Mouse (Mus musculus) forebrain, embryonic 16.5 days (tissue): ENCODE measurements around the gene Megf8. TPM values are rescaled to one million over a fixed set of nuclear protein-coding genes. Genes with fewer than 3 reads are reported as not detected.
"Not testable (repeated sequence)": the region's sequence is repeated elsewhere in the genome, so short reads cannot be mapped to it uniquely, and the experiment has no call there.

Experiments
- ATAC-seq: fragments of 200-750 bp; cut with Nextera tagmentation; 2 replicates; pipeline ENCODE4 v1.8.0; 2017; ENCODE audit warnings: mild to moderate bottlenecking, moderate library complexity
- H3K27ac ChIP-seq: fragments of 300-500 bp; sonication (generic); 2 replicates; pipeline ENCODE4 v1.5.1; 2014; ENCODE audit warnings: low read length, control low read depth
- H3K27me3 ChIP-seq: fragments of 300-500 bp; sonication (generic); replicated peaks from 2 replicates; pipeline ENCODE4 v1.6.1; 2014; ENCODE audit warnings: low read length; ENCODE audit not compliant: control insufficient read depth, insufficient read depth
- H3K36me3 ChIP-seq: fragments of 300-500 bp; sonication (generic); 2 replicates; pipeline ENCODE4 v1.6.1; 2014; ENCODE audit not compliant: control insufficient read depth, insufficient read depth
- H3K4me1 ChIP-seq: fragments of 300-500 bp; sonication (generic); replicated peaks from 2 replicates; pipeline ENCODE4 v1.6.1; 2014; ENCODE audit warnings: low read length; ENCODE audit not compliant: control insufficient read depth, insufficient read depth
- H3K4me2 ChIP-seq: fragments of 300-500 bp; sonication (generic); 2 replicates; pipeline ENCODE4 v1.6.1; 2014; ENCODE audit warnings: mild to moderate bottlenecking, low read length, control low read depth
- H3K4me3 ChIP-seq: fragments of 300-500 bp; sonication (generic); replicated peaks from 2 replicates; pipeline ENCODE4 v1.5.1; 2014; ENCODE audit warnings: mild to moderate bottlenecking, low read length, control low read depth
- H3K9ac ChIP-seq: fragments of 300-500 bp; sonication (generic); replicated peaks from 2 replicates; pipeline ENCODE4 v1.6.1; 2014; ENCODE audit warnings: low read depth, low read length, control low read depth
- H3K9me3 ChIP-seq: fragments of 300-500 bp; sonication (generic); 2 replicates; pipeline ENCODE4 v1.6.1; 2016; ENCODE audit warnings: low read length; ENCODE audit not compliant: control insufficient read depth
- WGBS: fragments of 180-500 bp; shearing (Covaris S2); extraction: QIAGEN DNeasy Blood & Tissue Kit; methylation state at CpG from one replicate; pipeline ENCODE4 v1.1.7; 2014; 5-methylcytosine and 5-hydroxymethylcytosine counted together
- polyA plus RNA-seq: library from polyadenylated mRNA; unstranded; fragments of >200 nt; fragmentation: Nextera tagmentation; extraction: Ambion mirVana; gene quantifications from 2 replicates; pipeline ENCODE4 v1.2.1, GENCODE M21; 2015

The Megf8 gene
- polyA plus RNA-seq, 1 experiment from 2014 or later = 25.0 TPM

- 9% methylated on average over 21 of the region's 21 CpGs for WGBS
- Histone ChIP-seq H3K36me3 (no peaks in the 10 kb centered on the region), H3K27ac (peak overlapping the region; percentile 89), H3K27me3 (peaks cover 28% of the 10 kb centered on the region), H3K4me3 (peak overlapping the region; percentile 86), H3K4me2 (peak overlapping the region; percentile 99), H3K9ac (peak overlapping the region; percentile 86), H3K4me1 (peaks cover 38% of the 10 kb centered on the region), H3K9me3 (no peaks in the 10 kb centered on the region)
- no peak for ATAC-seq
These were observed 559 bp downstream of the Megf8 start for GRCm38 (mm10) chr7:25317446-25317999.

- no peak for ATAC-seq
- Histone ChIP-seq H3K27me3 (no peaks in the 10 kb centered on the region), H3K27ac (no peak overlapping the region), H3K4me2 (no peak overlapping the region), H3K36me3 (no peaks in the 10 kb centered on the region), H3K4me1 (peaks cover 19% of the 10 kb centered on the region), H3K9me3 (no peaks in the 10 kb centered on the region), H3K9ac (no peak overlapping the region), H3K4me3 (no peak overlapping the region)
- 13% methylated on average over 6 of the region's 6 CpGs for WGBS
These were observed 5.1 kb downstream of the Megf8 start for GRCm38 (mm10) chr7:25322058-25322484.

GRCm38 (mm10) chr7:25323219-25323618 lies 6.3 kb downstream of the Megf8 start:
- no peak overlapping the region for H3K4me2 ChIP-seq
- H3K27me3 ChIP-seq = no peaks in the 10 kb centered on the region
- ATAC-seq = no peak
- no peaks in the 10 kb centered on the region for H3K36me3 ChIP-seq
- 92% methylated on average over 2 of the region's 2 CpGs for WGBS
- H3K4me1 ChIP-seq = peaks cover 9% of the 10 kb centered on the region
- no peak overlapping the region for H3K27ac ChIP-seq
- no peak overlapping the region for H3K9ac ChIP-seq
- no peak overlapping the region for H3K4me3 ChIP-seq
- no peaks in the 10 kb centered on the region for H3K9me3 ChIP-seq

GRCm38 (mm10) chr7:25325431-25325830 lies 8.5 kb downstream of the Megf8 start:
- not testable (repeated sequence) for H3K4me3 ChIP-seq, H3K9me3 ChIP-seq

GRCm38 (mm10) chr7:25326233-25326632 lies 9.3 kb downstream of the Megf8 start:
- Histone ChIP-seq H3K4me2 (no peak overlapping the region), H3K27me3 (no peaks in the 10 kb centered on the region), H3K36me3 (peaks cover 7% of the 10 kb centered on the region), H3K9ac (no peak overlapping the region), H3K4me3 (no peak overlapping the region), H3K4me1 (peaks cover 9% of the 10 kb centered on the region), H3K9me3 (no peaks in the 10 kb centered on the region), H3K27ac (no peak overlapping the region)
- no peak for ATAC-seq
- 92% methylated on average over 8 of the region's 8 CpGs for WGBS

More at GRCm38 (mm10) chr7:25325431-25325830, 8.5 kb downstream of the Megf8 start:
- H3K4me2 ChIP-seq, H3K27ac ChIP-seq, H3K4me1 ChIP-seq, ATAC-seq, H3K27me3 ChIP-seq, H3K36me3 ChIP-seq, H3K9ac ChIP-seq: not testable (repeated sequence)
- WGBS = 84% methylated on average over 6 of the region's 6 CpGs

GRCm38 (mm10) chr7:25333596-25334307 lies 16.8 kb downstream of the Megf8 start:
- Histone ChIP-seq H3K27me3 (no peaks in the 10 kb centered on the region), H3K4me2 (no peak overlapping the region), H3K4me1 (no peaks in the 10 kb centered on the region), H3K4me3 (no peak overlapping the region), H3K9ac (no peak overlapping the region), H3K36me3 (peaks cover 22% of the 10 kb centered on the region), H3K9me3 (no peaks in the 10 kb centered on the region), H3K27ac (no peak overlapping the region)
- peak; percentile 63 for ATAC-seq
- WGBS = 38% methylated on average over 16 of the region's 16 CpGs

GRCm38 (mm10) chr7:25334472-25334871 lies 17.5 kb downstream of the Megf8 start:
- Histone ChIP-seq H3K9me3 (no peaks in the 10 kb centered on the region), H3K36me3 (peaks cover 22% of the 10 kb centered on the region), H3K4me1 (no peaks in the 10 kb centered on the region), H3K27ac (no peak overlapping the region), H3K4me2 (no peak overlapping the region), H3K27me3 (no peaks in the 10 kb centered on the region), H3K4me3 (no peak overlapping the region), H3K9ac (no peak overlapping the region)
- ATAC-seq = no peak
- 81% methylated on average over 12 of the region's 12 CpGs for WGBS

GRCm38 (mm10) chr7:25339329-25339728 lies 22.4 kb downstream of the Megf8 start:
- H3K9ac ChIP-seq = no peak overlapping the region
- H3K4me3 ChIP-seq = no peak overlapping the region
- no peak overlapping the region for H3K27ac ChIP-seq
- ATAC-seq = no peak
- peaks cover 3% of the 10 kb centered on the region; the same call in 1 of the 2 replicates for H3K4me1 ChIP-seq
- no peaks in the 10 kb centered on the region for H3K9me3 ChIP-seq
- no peaks in the 10 kb centered on the region for H3K27me3 ChIP-seq
- 91% methylated on average over 9 of the region's 9 CpGs for WGBS
- no peak overlapping the region for H3K4me2 ChIP-seq
- H3K36me3 ChIP-seq = peaks cover 8% of the 10 kb centered on the region

- 72% methylated on average over 20 of the region's 20 CpGs for WGBS
- Histone ChIP-seq H3K27me3 (no peaks in the 10 kb centered on the region), H3K27ac (no peak overlapping the region), H3K9ac (no peak overlapping the region), H3K36me3 (peaks cover 2% of the 10 kb centered on the region; the same call in 1 of the 2 replicates), H3K4me1 (peaks cover 3% of the 10 kb centered on the region; the same call in 1 of the 2 replicates), H3K9me3 (no peaks in the 10 kb centered on the region), H3K4me3 (no peak overlapping the region), H3K4me2 (no peak overlapping the region)
- peak; percentile 80 for ATAC-seq
These were observed 24.2 kb downstream of the Megf8 start for GRCm38 (mm10) chr7:25341000-25341784.
